Mouse (Mus musculus) embryonic fibroblast, embryonic 13.5 days (primary cell): ENCODE measurements at regions not wholly inside any gene's neighbourhood (a gene's known extent, or its start where the extent isn't known, plus 50 kb on each side); places are given as distances from the start of the nearest gene placed in this dataset.

Experiments
- CTCF ChIP-seq: IDR thresholded peaks from 2 replicates; pipeline ENCODE4 v1.5.1; 2011; ENCODE audit warnings: mild to moderate bottlenecking, control low read depth, low read length, moderate library complexity, borderline replicate concordance; ENCODE audit not compliant: insufficient read depth
- POLR2A ChIP-seq: IDR thresholded peaks from 2 replicates; pipeline ENCODE4 v1.6.1; 2011; ENCODE audit warnings: low read depth, mild to moderate bottlenecking, control low read depth, low read length, moderate library complexity

GRCm38 (mm10) chr2:124888209-124888608 lies 179.7 kb upstream of the Slc24a5 start:
- TF ChIP-seq CTCF: no peak
- no peak for TF ChIP-seq POLR2A
